16 mouse cellular contexts compared by ENCODE assay signal in genomic region chr16:87851550-87851949, GRCm38 (mm10).
"Had no signal": no experiment of that assay in that cellular context is flagged by ENCODE, and none has a peak within 500 bp of the region (broad histone marks: within the 10 kb centered on the region; RNA-seq: fewer than 3 reads in every experiment).

No protein-coding gene starts in this region.

- H3K36me3 ChIP-seq: limb, embryonic 10.5 days; liver, embryonic 15.5 days; stomach, embryonic 15.5 days had no signal

- H3K4me2 ChIP-seq: liver, embryonic 11.5 days; liver, embryonic 15.5 days; stomach, embryonic 15.5 days had no signal

- H3K9me3 ChIP-seq: limb, embryonic 10.5 days; liver, embryonic 15.5 days; stomach, embryonic 15.5 days had no signal

- H3K4me3 ChIP-seq: limb, embryonic 10.5 days; liver, embryonic 15.5 days; stomach, embryonic 15.5 days had no signal

- ATAC-seq: intestine, postnatal 0 days; lung, postnatal 0 days had no signal

- H3K27me3 ChIP-seq: liver, embryonic 15.5 days; stomach, embryonic 15.5 days had no signal

- H3K27ac ChIP-seq: kidney, postnatal 0 days; limb, embryonic 10.5 days; liver, embryonic 15.5 days; stomach, embryonic 15.5 days had no signal

- H3K9ac ChIP-seq: liver, embryonic 15.5 days; stomach, embryonic 15.5 days had no signal

- H3K4me1 ChIP-seq: limb, embryonic 10.5 days; liver, embryonic 15.5 days; stomach, embryonic 15.5 days had no signal

- DNase-seq: kidney, adult 9 months; kidney, postnatal 36 days; layer of hippocampus, adult 9-11 months; layer of hippocampus, postnatal 36 days; lung, adult 2 months; lung, postnatal 36 days; right cerebral cortex, postnatal 14 days; thymus, adult 2 months; thymus, postnatal 25 days had no signal
